Mouse (Mus musculus): ENCODE data around the gene Herc1.
"Not testable (repeated sequence)": the region's sequence is repeated elsewhere in the genome, so short reads cannot be mapped to it uniquely, and the experiment has no call there.

Gene Herc1

DNA sequence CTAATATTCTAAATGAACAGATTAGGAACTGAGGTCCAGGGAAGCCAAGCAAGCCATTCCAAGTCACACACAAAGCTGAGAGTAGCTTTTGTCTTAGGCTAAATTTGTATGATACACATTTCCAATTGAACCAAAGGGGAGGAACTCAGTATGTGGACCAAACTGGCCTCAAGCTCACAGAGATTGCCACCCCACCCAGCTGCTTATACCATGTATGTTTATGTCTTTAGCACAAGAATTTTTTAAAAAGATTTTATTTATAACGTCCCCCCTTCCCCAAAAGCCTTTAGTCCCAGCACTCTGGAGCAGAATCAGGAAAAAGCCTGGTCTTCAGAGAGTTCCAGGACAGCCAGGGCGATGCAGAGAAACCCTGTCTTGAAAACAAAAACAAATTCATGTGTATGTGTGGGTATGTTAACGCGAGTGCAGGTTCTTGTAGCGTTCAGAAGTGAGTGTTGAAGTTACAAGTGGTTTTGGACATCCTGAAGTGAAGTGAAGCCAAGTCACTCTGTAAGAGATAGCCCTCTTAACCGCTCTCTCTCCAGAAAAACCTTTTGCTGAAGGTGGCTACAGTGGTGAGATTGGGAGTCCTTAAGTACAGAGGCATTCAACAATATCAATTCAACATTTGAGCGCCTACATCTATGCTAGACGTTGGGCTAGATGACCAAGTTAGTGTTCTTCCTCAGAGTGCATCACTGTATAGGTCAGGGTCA, 948 bp upstream of the Herc1 start:
- no peak for DNase-seq

DNA sequence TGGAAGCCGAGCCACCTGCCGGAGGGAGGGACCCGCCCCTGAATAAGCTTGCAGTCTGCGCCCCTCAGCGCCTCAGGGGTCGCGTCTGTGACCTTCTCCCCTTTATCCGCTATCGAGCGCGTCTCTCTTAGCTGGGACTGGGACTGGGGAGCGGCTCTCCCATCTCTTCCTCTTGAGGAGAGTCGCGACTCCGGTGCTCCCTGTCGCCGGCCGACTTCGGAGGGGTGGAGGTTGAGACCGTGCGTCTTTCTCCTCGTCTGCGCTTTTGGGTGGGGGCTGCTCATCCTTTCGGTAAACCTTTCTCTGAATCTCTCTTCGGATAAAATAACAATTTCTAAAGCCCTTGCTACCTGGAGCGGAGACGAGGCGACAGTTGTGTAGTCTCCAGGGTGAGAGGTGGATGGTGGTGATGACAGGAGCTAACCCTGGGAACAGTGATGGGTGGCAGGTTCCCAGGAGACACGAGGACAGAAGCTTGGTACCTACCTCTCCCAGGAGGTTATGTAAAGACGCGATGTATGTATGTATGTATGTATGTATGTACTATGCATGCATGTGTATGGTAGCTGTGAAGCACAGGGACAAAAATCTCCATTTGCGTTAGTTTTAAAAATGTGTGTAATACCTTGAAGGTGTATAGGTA, 659 bp downstream of the Herc1 start:
- peak; percentile 16 for DNase-seq

DNA sequence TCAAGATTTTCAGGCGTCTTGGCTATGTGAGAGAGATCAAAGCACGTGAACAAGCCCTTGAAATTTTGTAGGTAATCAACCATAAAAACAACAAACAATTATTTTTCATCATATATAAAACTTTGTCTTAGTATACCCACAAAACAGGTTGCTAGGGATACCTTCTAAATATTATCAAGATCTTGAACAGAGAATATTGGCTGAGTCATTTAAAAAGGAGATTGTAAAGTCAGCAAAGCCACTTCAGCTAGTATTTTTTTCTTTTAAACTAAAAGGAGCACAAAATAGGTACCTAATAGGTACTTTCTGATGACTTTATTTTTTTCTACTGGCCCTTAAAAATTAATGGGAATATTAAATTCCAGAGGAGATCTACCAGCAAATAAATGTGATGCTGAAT, 2.5 kb downstream of the Herc1 start:
- no peak for DNase-seq

DNA sequence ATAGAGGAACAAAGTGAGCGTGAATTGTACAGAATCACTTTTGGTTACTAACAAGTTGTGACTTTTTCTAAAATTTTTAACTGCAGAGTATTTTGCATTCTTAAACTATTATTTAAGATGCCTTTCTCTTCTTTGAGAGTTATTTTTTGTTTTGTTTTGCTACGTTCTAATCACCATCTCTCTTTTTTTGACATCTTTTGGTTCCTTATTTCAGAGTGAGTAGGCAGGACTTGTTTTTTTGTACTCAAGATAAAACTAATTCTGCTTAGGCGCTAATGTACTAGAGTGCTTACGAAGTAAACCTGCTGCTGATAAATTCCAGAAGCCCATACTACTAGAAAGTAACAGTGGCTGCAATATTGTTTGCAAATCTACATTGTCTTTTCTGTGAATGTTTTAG, 8.9 kb downstream of the Herc1 start:
- DNase-seq, result no peak

DNA sequence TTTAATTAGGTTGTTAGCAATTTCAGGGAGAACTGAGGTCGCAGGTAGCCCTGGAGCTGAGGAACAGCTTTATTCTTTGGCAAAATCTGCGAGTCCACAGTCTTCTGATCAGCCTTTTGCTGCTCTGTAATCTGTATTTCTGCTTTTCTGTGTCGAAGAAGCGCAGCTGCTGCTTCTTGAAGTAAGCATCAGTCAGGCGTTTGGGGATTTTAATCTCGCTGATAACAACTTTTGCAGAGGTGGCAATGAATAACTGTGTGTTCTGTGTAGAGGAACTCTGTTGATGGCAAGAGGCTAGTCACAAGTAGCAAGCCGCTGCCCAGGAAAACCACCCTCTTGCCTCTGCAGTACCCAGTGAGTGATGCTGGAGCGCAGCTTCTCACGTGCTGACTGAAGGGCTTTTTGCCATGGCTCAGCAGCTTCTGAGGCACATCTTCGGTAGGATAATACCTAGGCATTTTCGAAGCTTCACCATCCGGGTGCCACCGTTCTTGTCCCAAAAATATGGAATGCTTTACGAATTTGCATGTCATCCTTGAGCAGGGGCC, 10.0 kb downstream of the Herc1 start:
- DNase-seq, result peak; percentile 15

DNA sequence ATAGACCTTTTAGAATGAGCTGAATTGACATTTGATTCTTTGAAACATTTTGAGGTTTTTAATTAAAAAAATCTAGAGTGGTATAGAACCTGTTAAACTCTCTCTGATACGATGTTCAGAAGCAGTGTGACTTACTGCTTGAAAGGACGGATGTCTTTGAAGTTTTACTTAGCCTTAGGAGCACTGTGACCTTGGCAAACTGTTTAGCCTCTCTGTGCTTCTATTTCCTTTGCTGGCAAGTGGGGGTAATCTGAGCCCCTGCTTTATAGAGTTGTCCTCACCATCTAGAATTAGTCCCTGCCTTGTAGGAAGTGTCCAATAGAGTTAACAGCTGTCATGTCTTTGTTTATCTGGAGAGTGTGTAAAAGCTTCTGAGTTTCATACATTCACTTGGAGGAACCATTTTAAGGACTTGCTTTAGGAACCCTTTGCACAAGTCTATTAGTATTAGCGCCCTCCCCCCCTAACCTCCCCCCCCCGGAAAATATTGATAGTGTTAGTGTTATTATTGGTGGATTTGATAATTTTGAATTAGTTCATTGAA, 18.7 kb downstream of the Herc1 start:
- DNase-seq, result no peak

DNA sequence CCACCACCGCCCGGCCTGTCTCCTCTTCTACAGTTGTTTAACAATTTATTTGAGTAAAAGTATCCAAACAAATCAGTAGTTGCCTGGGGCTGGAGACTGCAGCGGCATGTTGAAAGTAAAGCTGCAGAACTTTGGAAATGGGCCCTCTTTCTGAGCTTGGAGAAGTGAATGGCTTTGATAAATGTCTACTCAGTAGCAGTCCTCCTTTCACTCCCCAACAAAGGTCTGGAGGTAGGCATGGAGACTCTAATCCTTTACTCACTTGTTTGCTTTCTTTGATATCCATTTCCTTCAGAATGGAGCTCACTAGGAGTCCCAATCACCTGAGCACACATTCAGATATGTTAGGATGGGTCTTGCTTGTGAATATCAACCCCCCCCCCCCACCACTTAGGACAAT, 20.1 kb downstream of the Herc1 start:
- DNase-seq, result no peak

DNA sequence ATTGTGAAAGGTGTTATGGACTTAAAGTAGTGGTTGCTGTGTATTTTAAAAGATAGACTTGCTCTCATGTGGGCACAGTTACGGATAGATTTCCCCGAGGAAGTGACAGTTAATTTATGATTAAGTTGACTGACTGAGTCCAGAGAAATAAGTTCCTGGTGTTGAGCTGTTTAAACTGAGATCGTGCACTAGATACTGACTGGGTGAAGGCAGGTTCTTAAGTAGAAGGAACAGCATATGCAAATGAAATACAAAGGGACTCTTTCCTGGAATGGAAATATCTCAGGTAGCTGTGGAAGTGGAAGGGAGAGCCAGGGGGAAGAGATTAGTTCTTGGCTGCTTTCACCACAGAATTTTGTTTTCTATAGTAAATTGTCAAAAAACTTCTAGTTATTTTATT, 20.6 kb downstream of the Herc1 start:
- no peak for DNase-seq

DNA sequence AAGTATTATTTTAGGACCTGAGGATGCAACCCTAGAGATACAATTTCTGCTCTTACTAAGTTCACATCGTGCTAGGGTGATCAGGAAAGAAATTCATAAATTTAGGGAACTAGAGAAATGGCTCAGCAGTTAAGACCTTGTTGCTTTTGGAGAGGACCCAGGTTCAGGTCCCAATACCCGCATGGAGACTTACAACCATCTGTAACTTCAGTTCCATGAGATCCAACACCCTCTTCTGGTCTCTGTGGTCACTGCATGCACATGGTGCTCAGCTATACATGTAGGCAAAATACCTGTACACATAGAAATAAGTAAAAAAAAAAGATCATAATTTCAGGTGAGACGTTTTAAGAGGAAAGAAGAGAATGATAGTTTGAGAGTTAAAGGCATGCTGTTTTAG, 23.2 kb downstream of the Herc1 start:
- DNase-seq, result no peak

DNA sequence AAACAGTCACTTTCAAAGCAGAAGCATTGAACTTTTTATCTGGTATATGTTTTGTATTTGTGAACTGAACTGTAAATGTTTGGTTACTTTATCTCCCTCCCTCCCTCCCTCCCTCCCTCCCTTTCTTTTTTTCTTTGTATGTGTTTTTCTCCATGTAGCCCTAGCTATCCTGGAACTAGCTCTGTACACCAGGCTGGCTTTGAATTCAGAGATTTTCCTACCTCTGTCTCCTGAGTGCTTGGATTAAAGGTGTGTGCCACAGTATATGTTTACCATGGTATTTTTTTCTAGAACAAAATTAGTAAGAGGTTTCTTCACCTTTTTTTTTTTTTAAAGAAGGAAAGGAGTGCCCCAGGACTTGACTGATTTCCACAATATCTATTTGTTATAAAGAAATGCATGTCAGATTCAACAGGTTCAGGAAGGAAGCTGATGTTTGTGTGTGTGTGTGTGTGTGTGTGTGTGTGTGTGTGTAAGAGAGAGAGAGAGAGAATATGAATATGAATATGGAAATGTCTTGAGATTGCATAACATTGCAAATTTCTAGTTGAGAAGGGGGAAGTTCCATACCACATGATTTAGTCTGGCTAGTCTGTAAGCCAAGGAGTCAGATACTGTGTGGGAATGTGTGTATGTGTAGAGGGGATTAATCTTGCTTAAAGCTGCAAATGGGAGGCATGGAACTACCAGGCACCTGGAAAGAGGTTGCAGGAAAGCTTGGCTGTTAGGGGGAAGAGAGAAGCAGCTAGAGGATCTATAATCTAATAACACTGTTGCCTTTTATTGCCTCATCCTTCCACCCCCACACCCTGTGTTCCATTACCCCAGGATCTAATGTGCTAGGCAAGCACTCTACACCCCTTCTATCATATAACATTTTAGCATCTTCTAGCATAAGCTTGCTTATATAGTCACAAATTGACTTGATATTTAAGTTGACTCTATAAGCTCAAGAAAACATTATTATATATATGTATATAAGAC, 24.5 kb downstream of the Herc1 start:
- DNase-seq, result no peak

DNA sequence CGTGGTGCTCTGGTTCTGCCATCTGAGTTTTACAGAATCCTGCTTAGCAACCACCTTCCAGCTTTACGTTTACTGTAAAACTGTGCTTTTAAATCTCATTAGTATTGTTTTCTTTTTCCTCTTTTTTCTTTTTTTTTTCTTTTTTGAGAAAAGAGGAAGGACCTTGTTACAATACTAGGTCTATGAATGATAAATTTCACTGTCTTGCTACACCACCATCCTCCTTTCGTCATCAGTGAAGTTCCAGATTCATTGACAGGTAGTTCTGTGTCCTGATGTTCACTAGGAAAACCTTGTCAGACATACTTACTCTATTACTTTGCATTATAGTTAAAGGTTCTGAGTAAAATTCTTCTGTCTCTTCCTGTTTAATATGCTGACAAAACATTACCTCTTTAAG, 33.2 kb downstream of the Herc1 start:
- DNase-seq, result no peak

DNA sequence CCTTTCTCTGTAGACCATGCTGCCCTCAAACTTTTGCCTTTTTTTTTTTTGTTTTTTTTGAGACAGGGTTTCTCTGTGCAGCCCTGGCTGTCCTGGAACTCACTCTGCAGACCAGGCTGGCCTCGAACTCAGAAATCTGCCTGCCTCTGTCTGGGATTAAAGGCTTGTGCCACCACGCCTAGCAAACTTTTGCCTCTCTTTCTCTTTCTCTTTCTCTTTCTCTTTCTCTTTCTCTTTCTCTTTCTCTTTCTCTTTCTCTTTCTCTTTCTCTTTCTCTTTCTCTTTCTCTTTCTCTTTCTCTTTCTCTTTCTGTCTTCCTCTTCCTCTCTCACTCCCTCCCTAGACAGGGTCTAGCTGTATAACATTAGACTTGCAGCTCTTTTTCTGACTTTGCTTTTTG, 40.1 kb downstream of the Herc1 start:
- DNase-seq, result not testable (repeated sequence)

DNA sequence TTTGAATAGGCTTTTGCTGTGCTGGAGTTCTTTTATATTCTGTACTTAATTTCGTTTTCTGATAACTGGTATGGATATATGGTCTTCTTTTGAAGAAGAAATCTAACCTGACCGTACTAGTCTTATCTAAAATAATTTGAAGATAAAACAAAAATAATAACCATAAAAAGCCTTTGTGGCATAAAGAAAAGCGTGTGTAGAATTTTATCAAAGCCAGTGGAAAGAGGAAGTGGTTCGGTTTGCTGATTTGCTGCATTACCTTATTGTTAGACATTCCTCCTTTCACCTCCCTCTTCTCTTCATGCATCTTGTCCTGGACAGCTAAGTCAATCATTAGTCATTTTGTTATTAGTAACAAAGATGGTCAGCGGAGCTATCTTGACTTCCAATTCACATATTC, 43.1 kb downstream of the Herc1 start:
- DNase-seq, result no peak

DNA sequence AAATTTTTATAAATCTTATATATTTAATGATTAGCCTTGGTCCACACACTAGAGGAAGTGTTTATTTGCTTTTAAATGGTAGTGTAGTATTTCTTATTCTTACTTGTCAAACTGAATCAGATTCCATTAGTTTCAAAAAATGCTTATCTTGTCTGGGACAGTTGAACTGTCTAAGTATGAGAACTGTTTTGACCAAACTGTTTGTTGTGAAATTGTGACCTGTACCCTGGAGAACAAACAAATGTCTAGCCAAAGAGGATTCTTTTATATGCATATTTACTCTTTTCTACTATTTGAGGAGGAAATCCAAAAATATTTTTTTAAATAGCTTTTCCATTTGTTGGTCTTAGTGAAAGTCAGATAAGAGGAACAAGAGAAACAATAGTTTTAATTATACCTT, 73.2 kb downstream of the Herc1 start:
- no peak for DNase-seq

DNA sequence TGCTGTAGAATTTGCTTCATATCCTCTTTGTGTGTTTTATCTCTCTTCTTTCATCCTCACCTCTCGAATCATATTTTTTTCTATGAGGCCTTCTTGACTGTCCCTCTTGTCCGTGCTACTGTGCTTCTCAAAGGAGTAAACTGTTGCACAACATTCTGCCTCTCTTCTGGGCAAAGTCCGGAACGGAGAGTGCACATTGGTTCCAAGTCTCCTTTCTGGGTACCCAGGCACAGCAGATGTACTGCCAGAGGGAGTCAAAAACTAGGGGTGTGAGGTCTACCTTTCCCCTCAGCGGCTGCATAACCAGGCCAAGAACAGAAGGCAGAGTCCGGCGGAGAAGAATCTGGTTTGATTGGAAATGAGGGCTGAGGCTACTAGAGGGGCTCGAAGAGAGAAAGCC, 89.8 kb downstream of the Herc1 start:
- peak; percentile 62 for DNase-seq

DNA sequence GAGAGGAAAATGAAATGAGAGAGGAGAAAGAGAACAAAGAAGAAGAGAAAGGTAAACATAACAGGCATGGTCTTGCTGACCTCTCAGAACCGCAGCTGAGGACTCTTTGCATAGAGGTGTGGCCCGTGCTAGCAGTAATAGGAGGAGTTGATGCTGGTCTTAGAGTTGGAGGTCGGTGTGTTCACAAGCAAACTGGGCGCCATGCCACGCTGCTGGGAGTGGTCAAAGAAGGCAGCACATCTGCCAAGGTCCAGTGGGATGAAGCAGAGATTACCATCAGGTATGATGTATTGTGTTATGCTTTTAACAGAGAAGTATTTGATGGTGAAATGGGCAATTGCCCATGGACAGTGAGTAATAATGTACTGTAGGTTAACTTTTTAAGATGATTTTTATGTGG, 98.0 kb downstream of the Herc1 start:
- no peak for DNase-seq

DNA sequence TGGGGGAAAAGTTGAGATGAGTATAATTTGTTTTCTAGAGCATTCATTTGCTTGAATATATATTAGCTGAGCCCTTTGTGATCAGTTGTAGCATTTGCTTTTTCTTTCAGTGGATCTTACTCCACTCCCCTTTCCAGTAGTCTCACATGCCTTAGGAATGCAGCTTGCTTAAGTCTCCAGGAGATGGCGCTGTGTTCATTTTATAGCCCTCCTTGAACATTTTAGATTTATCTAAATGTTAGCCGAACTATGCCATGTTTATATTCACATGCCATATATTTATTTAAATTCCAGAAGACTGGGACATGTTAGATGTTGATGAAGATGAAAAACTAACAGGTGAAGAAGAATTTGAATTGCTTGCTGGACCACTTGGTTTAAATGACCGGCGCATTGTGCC, 114.8 kb downstream of the Herc1 start:
- peak; percentile 19 for DNase-seq

DNA sequence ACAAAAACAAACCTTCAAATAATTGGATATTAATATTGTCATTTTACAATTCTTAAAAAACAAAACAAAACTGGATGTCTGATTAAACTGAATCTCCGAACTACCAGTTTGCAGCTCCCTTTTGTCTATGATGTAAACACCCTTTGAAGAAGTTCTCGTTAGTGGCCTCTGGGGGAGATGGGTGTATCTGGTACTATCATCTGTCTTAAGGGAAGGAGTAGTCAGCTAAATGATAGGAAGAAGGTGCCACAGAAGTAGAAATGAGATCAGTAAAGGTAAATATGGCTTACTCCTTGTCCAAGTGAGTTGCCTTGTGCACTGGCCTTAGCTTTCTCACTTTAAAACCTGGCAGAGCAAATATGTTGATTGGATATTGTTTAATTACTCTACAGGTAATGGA, 127.5 kb downstream of the Herc1 start:
- no peak for DNase-seq

DNA sequence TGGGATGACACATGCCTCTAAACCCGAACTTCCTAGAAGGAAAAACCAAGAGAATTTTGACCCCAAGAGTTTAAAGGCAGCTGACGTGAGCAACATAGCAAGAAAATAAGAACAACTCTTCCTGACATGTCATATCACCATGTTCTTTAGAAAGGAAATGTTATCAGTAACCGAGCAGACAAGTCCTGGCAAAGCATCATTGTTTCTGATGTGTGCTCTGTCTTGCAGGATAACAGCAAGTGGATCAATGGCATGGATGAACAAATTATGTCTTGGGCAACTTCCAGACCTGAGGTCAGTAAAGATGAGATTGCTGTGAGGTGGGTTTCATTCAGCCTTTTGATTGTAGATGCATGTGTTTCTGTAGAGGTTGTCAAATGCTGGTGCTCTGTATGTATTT, 133.2 kb downstream of the Herc1 start:
- DNase-seq, result no peak

DNA sequence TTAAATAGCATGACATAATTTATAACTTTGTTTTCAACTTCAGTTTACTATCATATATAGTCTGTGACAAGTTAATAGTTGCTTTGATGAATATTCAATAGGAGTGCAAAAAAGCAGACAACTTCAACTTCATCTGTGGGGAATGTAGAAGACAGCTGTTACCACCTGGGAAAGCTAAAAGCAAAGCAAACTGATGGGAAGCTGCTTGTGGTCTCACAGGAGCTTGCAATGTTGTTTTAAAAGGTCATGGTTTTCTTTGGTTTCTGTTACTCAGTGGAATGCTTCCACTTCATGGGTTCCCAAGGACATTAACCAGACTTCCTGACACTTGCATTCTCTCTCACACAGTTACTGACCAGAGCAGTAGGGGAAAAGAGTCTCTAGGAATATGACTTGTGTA, 138.5 kb downstream of the Herc1 start:
- no peak for DNase-seq

DNA sequence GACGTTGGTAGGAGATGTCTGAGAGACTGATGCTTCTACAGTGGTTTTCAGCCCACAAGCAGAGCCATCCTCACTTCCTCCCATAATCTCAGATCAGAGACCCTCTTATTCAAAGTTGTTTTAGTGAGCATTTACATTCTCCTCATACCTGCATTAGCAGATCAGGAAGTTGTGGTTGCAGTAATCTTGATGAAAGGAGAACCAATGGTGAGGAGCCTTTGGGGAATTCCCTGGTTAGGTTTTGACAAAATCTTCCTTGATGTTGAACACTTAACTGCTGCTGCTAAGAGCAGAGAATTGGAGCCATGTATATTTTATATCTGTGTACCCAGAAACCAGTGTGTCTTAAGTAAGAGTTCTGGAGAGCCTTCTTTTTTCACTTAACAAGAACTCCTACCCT, 142.1 kb downstream of the Herc1 start:
- DNase-seq, result no peak

DNA sequence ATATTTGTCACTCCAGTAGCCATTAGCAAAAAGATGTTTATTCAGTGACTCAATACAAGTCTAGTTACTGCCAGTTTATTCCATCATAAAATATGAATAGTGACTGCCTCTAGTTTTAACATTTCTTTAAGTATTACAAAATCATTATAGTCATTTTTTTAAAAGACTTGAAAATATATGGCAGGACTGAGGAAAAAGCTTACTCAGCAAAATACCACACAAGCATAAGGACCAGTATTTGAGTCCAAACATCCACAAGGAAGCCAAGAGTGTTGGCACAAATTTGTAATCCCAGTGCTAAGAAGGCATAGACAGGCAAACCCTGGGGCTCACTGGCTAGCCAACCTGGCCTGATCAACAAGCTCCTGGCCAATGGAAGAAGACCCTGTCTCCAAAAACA, 143.7 kb downstream of the Herc1 start:
- DNase-seq, result no peak

DNA sequence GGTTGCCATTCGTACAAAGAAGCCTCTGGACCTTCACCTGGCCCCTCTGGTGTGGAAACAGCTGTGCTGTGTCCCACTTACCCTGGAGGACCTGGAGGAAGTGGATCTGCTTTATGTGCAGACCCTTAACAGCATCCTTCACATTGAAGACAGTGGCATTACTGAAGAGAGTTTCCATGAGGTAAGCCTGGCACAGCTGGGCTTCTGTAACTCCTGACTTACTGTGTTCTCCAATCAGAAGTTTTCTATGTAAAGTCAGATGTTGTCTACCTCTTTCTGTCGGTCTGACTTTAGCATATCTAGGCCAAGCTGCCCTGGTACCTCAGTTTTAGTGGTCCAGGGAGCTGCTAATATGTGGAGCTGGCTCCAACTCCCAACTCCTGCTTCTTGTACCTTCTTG, 151.0 kb downstream of the Herc1 start:
- DNase-seq, result no peak

Measured in kidney, adult 9 months (tissue).